Mouse (Mus musculus) layer of hippocampus, postnatal 14 days (tissue): ENCODE measurements around the gene Myh2. TPM values are rescaled to one million over a fixed set of nuclear protein-coding genes. Genes with fewer than 3 reads are reported as not detected.

Experiments
- DNase-seq, 2 experiments: peaks; one replicate each; pipeline ENCODE4 v3.0.0; 2021 to 2022; ENCODE audit warnings: low spot score in 2 of 2, mixed read lengths in 1 of 2
- total RNA-seq, 2 experiments: library from RNA; stranded (reverse); gene quantifications; 2 replicates each; pipeline ENCODE4 v1.2.3; 2021

Myh2 gene
- total RNA-seq, 2 experiments from 2014 or later: 0.09 to 0.14 TPM

DNA sequence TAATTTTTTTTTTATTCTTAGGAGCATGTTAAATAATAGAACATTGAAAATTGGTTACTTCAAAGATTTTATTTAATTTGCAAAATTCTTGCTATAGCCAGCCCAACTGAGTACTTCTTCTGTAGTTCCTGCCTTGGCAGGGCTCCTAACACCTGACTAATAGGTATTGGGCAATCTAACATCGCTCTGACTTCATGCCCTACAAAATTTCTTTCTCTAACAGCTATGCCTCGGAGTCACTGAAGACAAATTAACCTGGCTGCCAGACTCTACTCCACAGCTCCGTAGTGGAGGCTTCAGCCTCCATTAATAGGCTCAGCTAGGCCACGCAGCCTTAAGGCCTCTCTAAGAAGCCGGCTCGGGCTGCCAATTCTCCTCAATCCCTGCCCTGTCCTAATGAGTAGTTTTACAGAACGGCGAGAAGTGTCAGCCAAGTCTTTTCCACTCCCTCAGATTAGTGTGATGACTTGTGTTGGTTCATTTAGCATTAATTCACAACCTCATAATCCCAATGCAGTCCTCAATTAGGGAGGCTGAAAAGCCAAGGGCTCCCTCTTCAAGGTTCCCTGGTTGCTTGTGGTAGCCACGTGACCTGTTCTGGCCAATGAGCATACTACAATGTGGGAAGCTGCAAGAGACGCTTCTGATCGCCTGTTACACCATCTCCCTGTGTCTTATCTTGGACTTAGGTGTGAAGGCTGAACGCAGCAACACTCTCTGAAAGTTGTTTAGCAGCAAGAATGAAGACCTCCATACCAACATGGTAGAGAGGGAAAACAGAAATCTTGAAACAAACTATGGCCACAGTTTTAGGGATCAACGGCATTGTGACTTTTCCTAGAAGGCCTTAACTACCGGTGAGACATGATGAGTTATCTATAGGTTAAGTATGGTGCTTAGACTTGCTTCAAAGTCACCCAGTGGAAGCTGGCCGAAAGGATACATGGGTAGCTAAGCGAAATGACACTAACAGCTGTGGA, 18.9 kb upstream of the Myh2 start:
- DNase-seq: no peak

DNA sequence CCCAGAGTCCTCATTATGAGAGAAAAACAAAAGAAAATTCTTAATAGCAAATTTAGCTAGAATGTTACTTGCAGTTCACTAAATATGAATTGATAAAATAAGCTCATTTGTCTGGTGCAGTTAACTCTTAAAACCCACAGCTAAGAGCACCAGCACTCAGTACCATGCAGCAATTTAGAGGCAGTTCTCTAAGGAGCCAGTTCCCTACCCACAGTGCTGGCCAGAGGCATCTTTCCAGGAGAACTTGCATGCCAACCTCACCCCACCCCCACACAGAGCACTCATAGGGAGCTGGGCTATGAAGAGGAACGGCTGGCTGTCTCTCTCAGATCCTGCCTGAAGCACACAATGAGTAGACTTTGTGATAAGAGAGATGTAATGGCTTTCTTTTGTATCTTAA, 17.7 kb upstream of the Myh2 start:
- peak; percentile 17 to 50 for DNase-seq

DNA sequence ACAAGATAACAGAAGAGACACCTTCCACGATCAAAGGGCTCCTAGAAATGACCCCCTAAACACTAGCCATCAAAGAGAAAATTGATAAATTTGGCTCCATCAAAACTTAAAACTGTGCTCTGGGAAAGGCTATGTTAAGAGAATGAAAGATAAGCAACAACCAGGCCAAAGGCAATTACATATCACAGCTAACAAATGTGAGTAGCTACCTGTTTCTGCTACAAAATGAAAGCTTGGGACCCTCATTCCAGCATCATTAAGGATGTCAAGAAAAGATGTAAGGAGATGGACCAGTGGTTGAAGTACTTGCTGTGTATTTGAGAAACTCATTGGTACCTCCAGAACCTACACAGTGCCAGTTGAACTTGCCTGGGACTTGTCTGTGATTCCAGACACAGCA, 17.0 kb upstream of the Myh2 start:
- no peak for DNase-seq

GRCm38 (mm10) chr11:67155650-67156049, 15.2 kb upstream of the Myh2 start:
- DNase-seq: no peak

- DNase-seq: no peak
Observed at GRCm38 (mm10) chr11:67160131-67160530, 10.7 kb upstream of the Myh2 start.

DNA sequence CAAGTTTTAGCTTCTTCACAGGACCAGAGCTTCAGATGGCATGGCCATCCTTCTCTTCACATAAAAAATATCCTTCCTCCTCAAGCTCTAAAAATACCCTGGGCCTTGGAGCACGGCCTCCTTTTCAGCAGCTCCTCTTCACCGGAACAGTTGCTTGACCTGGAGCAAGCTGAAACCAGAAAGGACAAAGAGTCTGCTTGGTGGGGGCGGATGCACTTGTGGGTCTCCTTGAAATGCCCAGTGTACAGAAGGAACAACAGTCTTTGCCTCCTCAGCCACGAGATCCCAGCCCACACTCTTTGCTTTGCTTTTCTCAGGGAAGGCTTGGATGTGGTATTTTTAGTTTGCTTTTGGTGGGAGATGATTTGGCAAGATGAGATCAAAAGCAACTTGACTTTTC, 7.1 kb upstream of the Myh2 start:
- DNase-seq: no peak

DNA sequence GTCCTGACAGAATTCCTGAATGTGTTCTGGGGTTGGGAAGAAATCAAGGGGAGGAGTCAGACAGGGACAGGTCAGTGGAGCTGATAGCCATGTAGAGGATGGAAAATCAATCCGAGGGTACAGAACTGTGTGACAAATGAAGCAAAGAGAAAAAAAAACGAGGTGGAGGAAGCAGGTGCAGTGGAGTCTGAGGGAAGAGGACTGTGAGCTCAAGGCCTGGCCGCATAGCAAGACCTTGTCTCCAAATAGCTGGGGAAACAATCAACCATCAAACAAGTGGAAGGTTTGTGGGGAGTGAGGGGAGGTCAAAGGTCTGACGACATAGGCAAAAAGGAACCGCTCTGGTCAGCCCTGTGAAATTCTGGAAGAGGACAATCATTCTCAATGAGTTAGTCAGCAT, 6.0 kb upstream of the Myh2 start:
- no peak for DNase-seq

GRCm38 (mm10) chr11:67169301-67169700, 1.5 kb upstream of the Myh2 start:
- peak in 1 of 2 experiments; percentile 19 for DNase-seq

GRCm38 (mm10) chr11:67172439-67172838, 1.6 kb downstream of the Myh2 start:
- DNase-seq: no peak

DNA sequence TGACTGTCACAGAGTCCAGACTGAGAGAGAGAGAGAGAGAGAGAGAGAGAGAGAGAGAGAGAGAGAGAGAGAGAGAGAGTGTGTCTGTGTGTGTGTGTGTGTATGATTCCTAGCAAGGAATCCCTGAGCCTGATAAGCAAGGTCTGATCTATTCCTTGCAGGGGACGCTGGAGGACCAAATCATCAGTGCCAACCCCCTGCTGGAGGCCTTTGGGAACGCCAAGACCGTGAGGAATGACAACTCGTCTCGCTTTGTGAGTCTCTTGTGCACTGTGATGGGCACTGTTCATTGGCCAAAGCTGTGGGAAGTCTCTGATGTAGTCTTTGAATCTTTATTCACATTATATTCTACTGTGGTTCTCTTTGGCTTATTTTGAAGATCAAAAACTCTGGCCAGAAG, 5.5 kb downstream of the Myh2 start:
- DNase-seq: no peak

DNA sequence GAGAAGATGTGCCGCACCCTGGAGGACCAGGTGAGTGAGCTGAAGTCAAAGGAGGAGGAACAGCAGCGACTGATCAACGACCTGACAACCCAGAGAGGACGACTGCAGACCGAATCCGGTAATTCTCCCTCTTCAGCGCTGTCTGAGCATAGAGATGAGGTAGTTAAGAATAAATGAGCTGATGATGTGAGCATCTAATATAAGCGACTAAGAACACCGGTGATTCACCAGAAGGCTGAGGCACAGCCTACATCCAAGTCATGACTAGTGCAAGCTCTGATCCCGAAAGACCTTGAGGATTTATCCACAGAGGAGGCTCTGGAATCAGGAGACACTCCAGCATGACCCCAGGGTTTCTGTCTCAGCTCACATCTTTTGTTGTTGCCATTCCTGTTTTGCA, 19.5 kb downstream of the Myh2 start:
- no peak for DNase-seq

DNA sequence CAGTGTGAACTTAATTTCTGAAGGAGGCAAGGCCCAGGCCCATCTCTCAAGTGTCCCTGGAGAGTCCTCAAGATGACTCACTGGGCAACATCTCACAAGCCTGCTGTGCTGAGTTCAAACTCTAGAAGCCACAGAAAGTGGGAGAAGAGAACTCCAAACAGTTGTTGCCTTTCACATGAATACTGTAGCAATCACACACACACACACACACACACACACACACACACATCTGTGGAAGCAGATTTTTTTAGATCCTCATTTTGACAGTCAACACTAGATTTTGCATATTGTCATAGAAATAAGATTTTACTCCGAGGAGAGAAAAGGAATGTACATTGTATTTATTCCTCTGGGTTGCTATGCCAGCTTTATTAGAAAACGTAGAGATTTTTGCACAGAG, 20.0 kb downstream of the Myh2 start:
- no peak for DNase-seq

- DNase-seq: no peak
Observed at GRCm38 (mm10) chr11:67191496-67191895, 20.7 kb downstream of the Myh2 start.

DNA sequence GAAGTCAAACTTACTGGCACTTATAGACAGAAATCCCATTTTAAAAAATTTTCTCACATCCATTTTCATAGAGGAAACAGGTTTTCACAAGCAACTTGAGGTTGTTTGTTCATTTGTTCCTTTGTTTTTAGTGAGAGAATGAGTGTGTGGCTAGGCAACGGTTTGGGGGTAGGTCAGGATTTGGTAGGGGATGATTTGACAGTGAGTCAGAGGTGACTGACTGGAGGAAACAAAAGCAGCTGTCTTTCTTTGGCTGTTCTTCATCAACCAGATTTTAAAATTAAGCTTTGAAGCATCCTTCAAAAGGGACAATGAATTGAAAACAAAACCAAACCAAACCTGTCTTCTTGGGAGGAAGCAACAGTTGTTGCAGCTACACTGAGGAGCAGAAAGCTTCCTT, 28.5 kb downstream of the Myh2 start:
- DNase-seq: no peak

DNA sequence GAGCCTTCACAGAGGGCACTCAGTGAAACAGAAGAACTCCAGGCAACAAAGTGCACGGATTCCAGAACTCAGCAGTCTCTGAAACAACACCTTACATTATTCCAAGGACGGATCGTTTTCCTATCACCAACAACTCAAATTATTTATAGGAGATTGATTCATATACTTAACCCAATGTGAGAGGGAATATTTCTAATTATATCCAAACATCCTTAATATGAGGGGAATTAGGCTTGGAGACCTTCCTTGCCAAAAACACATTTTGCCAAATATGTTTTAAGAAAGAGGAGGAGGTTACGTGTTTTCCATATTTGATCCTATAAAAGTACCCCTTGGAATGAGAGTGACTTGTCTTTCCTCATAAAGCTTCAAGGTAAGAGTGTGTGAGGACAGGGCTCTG, 28.9 kb downstream of the Myh2 start, which contains the start of gene Myh1:
Myh1 (plus strand) TSS at position 301 of the 400 bp plus-strand sequence.
- DNase-seq: no peak

DNA sequence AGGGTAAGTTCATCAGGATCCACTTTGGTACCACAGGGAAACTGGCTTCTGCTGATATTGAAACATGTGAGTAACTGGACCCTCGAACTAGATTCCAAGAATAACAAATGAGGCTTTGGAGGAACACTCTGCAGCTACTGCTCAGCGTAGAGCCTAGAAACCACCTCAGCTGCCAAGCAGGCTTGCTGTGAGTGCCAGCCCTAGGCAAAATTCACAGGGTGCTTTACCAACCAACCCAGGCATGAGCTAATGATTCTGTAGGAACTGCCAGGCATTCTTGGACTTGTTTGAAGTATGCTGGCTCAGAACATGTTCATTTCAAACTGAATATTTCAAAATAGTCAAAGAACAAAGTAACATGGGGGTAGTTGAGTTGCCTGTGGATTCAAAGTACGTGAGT, 33.9 kb downstream of the Myh2 start:
- peak in 1 of 2 experiments; percentile 53 for DNase-seq

GRCm38 (mm10) chr11:67221803-67222202, 51.0 kb downstream of the Myh2 start:
- no peak for DNase-seq

- no peak for DNase-seq
Observed at GRCm38 (mm10) chr11:67224466-67224865, 53.6 kb downstream of the Myh2 start.

DNA sequence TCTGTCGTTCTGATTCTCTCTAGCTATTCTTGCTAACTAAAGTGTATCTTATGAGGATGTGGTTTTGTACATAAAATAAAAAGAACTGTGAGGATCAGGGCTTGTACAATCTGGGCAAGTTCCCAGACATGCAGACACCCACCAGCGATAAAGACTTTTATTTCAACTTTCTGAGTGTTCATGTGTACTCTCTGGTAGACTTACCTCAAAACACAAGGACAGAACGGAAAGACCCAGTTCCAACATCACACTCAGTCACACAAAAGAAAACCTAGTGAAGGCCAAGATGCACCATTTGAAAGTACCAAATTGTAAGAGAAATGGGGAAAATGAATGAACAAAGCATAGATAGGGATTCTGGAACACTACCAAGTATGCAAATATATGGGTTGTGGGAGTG, 57.9 kb downstream of the Myh2 start:
- no peak for DNase-seq

DNA sequence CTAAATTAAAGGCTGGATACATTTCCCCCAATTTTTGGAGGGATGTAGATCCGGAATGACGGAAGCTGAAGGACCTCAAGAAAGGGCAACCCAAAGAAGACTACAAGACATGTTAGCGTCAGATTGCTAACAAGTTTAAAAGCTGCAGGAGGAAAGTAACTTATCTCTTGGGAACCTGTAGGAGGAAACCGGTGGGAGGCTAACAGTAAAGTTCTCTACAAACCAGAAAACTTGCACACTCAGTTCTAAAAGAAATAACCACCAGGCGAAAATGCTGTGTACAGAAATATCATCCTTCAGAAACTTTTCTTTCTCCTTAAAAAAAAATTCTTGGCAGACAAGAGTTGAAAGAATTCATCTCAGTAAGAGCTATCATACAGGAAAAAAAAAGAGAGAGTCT, 58.3 kb downstream of the Myh2 start:
- no peak for DNase-seq

DNA sequence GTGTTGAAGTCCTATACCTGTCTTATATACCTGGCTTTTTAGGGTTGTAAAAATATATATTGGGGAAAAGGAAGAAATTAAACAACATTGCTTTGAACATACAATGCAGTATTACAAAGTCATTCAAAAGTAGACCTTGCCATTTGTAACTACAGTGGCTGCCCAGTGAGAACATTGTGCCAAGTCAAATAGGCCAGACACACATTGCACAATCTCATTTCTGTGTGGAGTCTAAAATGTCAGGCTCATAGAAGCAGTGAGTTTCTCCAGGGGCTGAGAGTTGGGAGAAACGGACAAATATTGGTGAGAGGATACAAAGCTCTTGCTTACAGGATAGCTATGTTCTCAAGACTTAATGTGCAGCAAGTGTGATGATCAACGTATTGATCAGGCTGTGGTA, 59.1 kb downstream of the Myh2 start:
- DNase-seq: no peak

DNA sequence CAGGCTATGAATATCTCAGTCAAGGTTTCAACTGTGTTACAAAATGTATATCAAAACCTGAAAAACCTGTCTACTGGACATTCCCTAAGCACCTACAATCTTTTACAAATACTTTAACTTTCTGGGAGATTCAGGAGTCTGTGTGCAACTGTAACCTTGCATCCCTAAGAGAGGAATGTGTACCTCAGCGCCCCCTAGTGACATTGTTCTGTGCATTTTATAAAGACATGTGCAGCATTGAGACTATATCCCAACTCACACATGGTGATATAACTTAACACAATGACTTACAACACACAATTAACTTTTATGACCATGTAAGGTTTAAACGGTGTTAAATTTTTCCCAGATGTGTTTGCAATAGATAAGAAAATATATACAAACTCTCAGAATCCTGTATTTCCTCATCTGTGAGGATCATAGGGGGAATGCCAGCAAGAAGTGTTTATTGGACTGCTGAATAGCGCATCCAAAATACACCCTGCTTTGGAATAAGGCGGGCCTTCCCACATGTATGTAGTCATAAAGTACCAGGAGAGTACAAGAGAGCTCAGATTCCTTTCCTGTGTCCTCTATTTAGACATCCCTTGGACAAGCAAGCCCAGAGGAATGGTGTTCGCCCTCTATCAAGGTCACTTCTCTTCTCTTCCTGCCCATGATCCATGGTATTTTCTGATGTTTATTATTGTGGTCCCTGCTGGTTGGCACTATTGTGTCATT, 65.0 kb downstream of the Myh2 start:
- DNase-seq: peak; percentile 20 to 68
